Mouse (Mus musculus) CH12.LX (cell line): ENCODE measurements at regions not wholly inside any gene's neighbourhood (a gene's known extent, or its start where the extent isn't known, plus 50 kb on each side); places are given as distances from the start of the nearest gene placed in this dataset.
"Not testable (repeated sequence)": the region's sequence is repeated elsewhere in the genome, so short reads cannot be mapped to it uniquely, and the experiment has no call there.

ENCODE experiments used
- DNase-seq: peaks from one replicate; pipeline ENCODE4 v3.0.0-alpha.2; 2013; ENCODE audit errors: extremely low read depth
- H3K27ac ChIP-seq: 2 replicates; pipeline ENCODE4 v1.5.1; 2012; ENCODE audit warnings: low read depth, mild to moderate bottlenecking, control low read depth, moderate library complexity; ENCODE audit not compliant: insufficient read depth
- H3K27me3 ChIP-seq: replicated peaks from 2 replicates; pipeline ENCODE3; 2012; ENCODE audit warnings: inconsistent platforms
- H3K36me3 ChIP-seq, 2 experiments: replicated peaks in 1 of 2; 2 replicates each; pipeline versions ENCODE3 to v1.6.1; 2012; ENCODE audit warnings: inconsistent platforms in 1 of 2, low read length in 1 of 2, mild to moderate bottlenecking in 1 of 2, mixed read lengths in 1 of 2, moderate library complexity in 1 of 2; ENCODE audit not compliant: control insufficient read depth in 1 of 2, insufficient read depth in 1 of 2
- H3K4me1 ChIP-seq, 2 experiments: 2 replicates each; pipeline ENCODE4 v1.6.1; 2012; ENCODE audit warnings: inconsistent platforms in 1 of 2, moderate library complexity in 1 of 2; ENCODE audit not compliant: insufficient read depth in 2 of 2, control insufficient read depth in 1 of 2
- H3K4me2 ChIP-seq: 2 replicates; pipeline ENCODE4 v1.6.1; 2012; ENCODE audit warnings: low read depth, mild to moderate bottlenecking, control low read depth; ENCODE audit not compliant: poor library complexity, insufficient read depth, severe bottlenecking
- H3K4me3 ChIP-seq, 3 experiments: fragments of 150-350 bp in 1 of 3; sonication (generic) in 1 of 3; replicated peaks in 1 of 3; 2 replicates each; pipeline versions ENCODE3 to v1.5.1; 2011 to 2012; ENCODE audit warnings: low read depth in 2 of 3, low read length in 2 of 3, mild to moderate bottlenecking in 2 of 3, moderate library complexity in 2 of 3, control low read depth in 1 of 3, improper control_type of control experiment in 1 of 3, inconsistent platforms in 1 of 3, mixed read lengths in 1 of 3; ENCODE audit not compliant: poor library complexity in 1 of 3
- H3K79me2 ChIP-seq: replicated peaks from 2 replicates; pipeline ENCODE4 v1.6.1; 2012; ENCODE audit warnings: mild to moderate bottlenecking, moderate library complexity; ENCODE audit not compliant: control insufficient read depth, poor library complexity, insufficient read depth, severe bottlenecking; ENCODE audit errors: extremely low read depth
- H3K9ac ChIP-seq: 2 replicates; pipeline ENCODE4 v1.6.1; 2012; ENCODE audit warnings: low read depth, mild to moderate bottlenecking, control low read depth, moderate library complexity; ENCODE audit not compliant: insufficient read depth
- H3K9me3 ChIP-seq: replicated peaks from 2 replicates; pipeline ENCODE3; 2012; ENCODE audit warnings: low read length, inconsistent platforms, mixed read lengths
- CTCF ChIP-seq, 2 experiments: IDR thresholded peaks in 1 of 2; conservative IDR thresholded peaks in 1 of 2; 2 replicates each; pipeline ENCODE4 v1.5.1; 2011 to 2012; ENCODE audit warnings: low read depth in 2 of 2, low read length in 2 of 2, improper control_type of control experiment in 1 of 2, inconsistent platforms in 1 of 2, mild to moderate bottlenecking in 1 of 2, moderate library complexity in 1 of 2
- ETS1 ChIP-seq: conservative IDR thresholded peaks from 2 replicates; pipeline ENCODE4 v1.6.1; 2012; ENCODE audit warnings: low read depth, mild to moderate bottlenecking, inconsistent platforms, low read length, improper control_type of control experiment, moderate library complexity
- MAFK ChIP-seq: IDR thresholded peaks from 2 replicates; pipeline ENCODE4 v1.6.1; 2011; ENCODE audit warnings: low read length, improper control_type of control experiment; ENCODE audit not compliant: insufficient replicate concordance
- MAX ChIP-seq: IDR thresholded peaks from 2 replicates; pipeline ENCODE4 v1.6.1; 2011; ENCODE audit warnings: low read length, improper control_type of control experiment
- PAX5 ChIP-seq: IDR thresholded peaks from 2 replicates; pipeline ENCODE4 v1.6.1; 2012; ENCODE audit warnings: low read length, inconsistent platforms, mixed read lengths
- POLR2AphosphoS2 ChIP-seq: IDR thresholded peaks from 2 replicates; pipeline ENCODE4 v1.6.1; 2011; ENCODE audit warnings: low read depth, low read length, improper control_type of control experiment
- RAD21 ChIP-seq: IDR thresholded peaks from 2 replicates; pipeline ENCODE4 v1.6.1; 2011; ENCODE audit warnings: low read depth, mild to moderate bottlenecking, low read length, improper control_type of control experiment, moderate library complexity
- ZNF384 ChIP-seq: IDR thresholded peaks from 2 replicates; pipeline ENCODE4 v1.6.1; 2012; ENCODE audit warnings: low read depth, low read length, improper control_type of control experiment, inconsistent platforms
- dilution Hi-C: fragments of 300-500 bp; cut with MboI; formaldehyde crosslinking; loops from 2 replicates; pipeline ENCODE4 v1.14.3; 2020; ENCODE audit warnings: low sequenced_read_pairs; ENCODE audit not compliant: extremely low pct_unique_long_range_greater_than_20kb, extremely low pct_ligation_motif_present
- in situ Hi-C: fragments of 300-500 bp; cut with MboI; formaldehyde crosslinking; loops from 3 replicates; pipeline ENCODE4 v1.14.3; 2019; ENCODE audit warnings: low sequenced_read_pairs, low pct_ligation_motif_present, low pct_unique_long_range_greater_than_20kb, mixed read lengths

DNA sequence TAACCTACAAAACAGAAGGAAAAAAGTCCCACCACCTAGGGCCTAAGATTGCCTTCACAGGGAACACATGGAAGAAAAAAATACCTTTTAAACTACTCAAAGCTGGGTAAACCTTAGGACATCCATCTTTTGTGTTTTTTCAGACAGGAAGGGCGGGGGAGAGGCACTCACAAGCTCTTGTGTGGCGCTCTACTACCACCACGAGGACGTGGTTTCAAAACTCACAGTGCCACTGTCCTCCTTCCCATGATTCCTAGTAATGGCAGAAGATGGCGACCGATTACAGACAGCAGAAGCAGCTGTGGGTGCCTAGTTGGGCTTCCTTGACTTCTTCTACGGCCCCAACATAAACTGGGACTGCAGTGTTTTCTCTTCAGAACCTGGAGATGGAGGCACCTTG lies 179.3 kb upstream of the Olfr1324 start:
- no peak overlapping the region for H3K9ac ChIP-seq
- no peaks in the 10 kb centered on the region for H3K79me2 ChIP-seq
- TF ChIP-seq MAFK, result no peak
- peak; percentile 86 for TF ChIP-seq ZNF384
- no peak for TF ChIP-seq MAX
- no peak for TF ChIP-seq POLR2AphosphoS2
- no peak for TF ChIP-seq PAX5
- TF ChIP-seq, all 38 proteins: peak for 1
- Histone ChIP-seq H3K9me3 (no peaks in the 10 kb centered on the region), H3K4me3 (no peak overlapping the region), H3K27ac (no peak overlapping the region), H3K27me3 (no peaks in the 10 kb centered on the region), H3K4me2 (no peak overlapping the region), H3K4me1 (0 out of 4 replicates have a peak, but pooled peaks cover 0 to 4% of the 10 kb centered on the region in 2 experiments), H3K36me3 (peaks cover 15 to 24% of the 10 kb centered on the region in 2 experiments)
- dilution Hi-C loops (no loop called here), in situ Hi-C loops (no loop called here)
- DNase-seq, result no peak

DNA sequence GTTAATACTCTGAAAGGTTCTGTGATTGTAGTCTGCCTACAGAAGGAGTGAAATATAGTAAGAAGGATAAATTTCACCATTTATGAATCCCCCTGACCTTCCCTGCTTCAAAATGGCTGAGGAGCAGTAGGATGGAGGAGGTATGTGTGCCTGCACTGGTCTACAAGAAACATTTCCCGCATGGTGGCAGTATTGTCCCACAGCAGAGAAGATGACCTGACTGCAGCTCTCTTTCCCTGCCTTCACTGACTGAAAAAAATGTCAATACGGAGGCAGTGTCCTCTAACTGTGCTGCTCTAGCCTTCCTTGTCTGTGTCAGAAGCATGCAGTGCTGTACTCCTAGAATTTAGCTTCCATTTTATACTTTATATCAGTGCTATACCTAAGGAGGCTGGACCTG lies 177.2 kb upstream of the Olfr1324 start:
- H3K9me3 ChIP-seq, H3K9ac ChIP-seq, H3K27me3 ChIP-seq, dilution Hi-C loops, DNase-seq, H3K79me2 ChIP-seq, in situ Hi-C loops, H3K4me3 ChIP-seq, H3K4me1 ChIP-seq, H3K4me2 ChIP-seq, H3K27ac ChIP-seq: not testable (repeated sequence)
- peaks cover 10 to 15% of the 10 kb centered on the region in 2 experiments for H3K36me3 ChIP-seq
- TF ChIP-seq RAD21, result peak; percentile 8
- TF ChIP-seq CTCF (conservative IDR thresholded peaks at IDR 0.05 in 1 of 2, IDR thresholded peaks at IDR 0.05 in 1 of 2; ENCODE audit: low read depth in 2 of 2, low read length in 2 of 2), result peak in 1 of 2 experiments; percentile 17; a peak in 1 of 4 replicates
- TF ChIP-seq ZNF384, result peak; percentile 86

DNA sequence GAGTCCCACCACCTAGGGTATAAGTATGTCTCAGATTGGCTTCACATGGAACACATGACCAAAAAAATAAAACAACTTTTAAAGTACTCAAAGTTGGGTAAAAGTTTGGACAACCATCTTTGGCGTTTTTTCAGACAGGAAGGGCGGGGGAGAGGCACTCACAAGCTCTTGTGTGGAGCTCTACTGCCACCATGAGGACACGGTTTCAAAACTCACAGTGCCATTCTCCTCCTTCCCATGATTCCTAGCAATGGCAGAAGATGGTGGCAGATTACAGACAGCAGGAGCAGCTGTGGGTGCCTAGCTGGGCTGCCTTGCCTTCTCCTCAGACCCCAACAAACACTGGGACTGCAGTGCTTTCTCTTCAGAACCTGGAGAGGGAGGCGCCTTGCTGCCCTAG lies 176.7 kb upstream of the Olfr1324 start:
- H3K79me2 ChIP-seq, dilution Hi-C loops, H3K9me3 ChIP-seq, H3K9ac ChIP-seq, H3K27me3 ChIP-seq, H3K27ac ChIP-seq, DNase-seq, H3K4me2 ChIP-seq, in situ Hi-C loops, H3K4me3 ChIP-seq, H3K4me1 ChIP-seq: not testable (repeated sequence)
- TF ChIP-seq ETS1, result peak; percentile 19; the same call in 1 of the 2 replicates
- TF ChIP-seq ZNF384, result peak; percentile 92
- H3K36me3 ChIP-seq, result peaks cover 9 to 16% of the 10 kb centered on the region in 2 experiments
